Mouse (Mus musculus): ENCODE measurements around the gene Nckap5. TPM values are rescaled to one million over a fixed set of nuclear protein-coding genes. Genes with fewer than 3 reads are reported as not detected.

Nckap5 gene
- total RNA-seq, 1 experiment = 0.18 TPM

- Histone ChIP-seq H3K9me3 (ENCODE audit: control insufficient read depth, insufficient read depth, low read depth, low read length) (no peaks in the 10 kb centered on the region), H3K27ac (ENCODE audit: insufficient read depth, low read depth, low read length, poor library complexity, severe bottlenecking) (no peak overlapping the region), H3K9ac (ENCODE audit: insufficient read depth, low read depth, low read length, poor library complexity, severe bottlenecking) (no peak overlapping the region), H3K4me1 (ENCODE audit: control insufficient read depth in 2 of 2, insufficient read depth in 2 of 2, low read length in 2 of 2, poor library complexity in 1 of 2) (no peaks in the 10 kb centered on the region), H3K4me3 (ENCODE audit: insufficient read depth in 1 of 2, low read depth in 1 of 2, low read length in 2 of 2, poor library complexity in 1 of 2, severe bottlenecking in 1 of 2) (no peak overlapping the region), H3K36me3 (ENCODE audit: control insufficient read depth, insufficient read depth, low read length, poor library complexity, severe bottlenecking) (no peaks in the 10 kb centered on the region)
- in situ Hi-C loops (cut with MboI; ENCODE audit: low sequenced_read_pairs in 2 of 2, unreplicated experiment in 2 of 2) = loop anchor here in 1 of 2 experiments (25.0 kb wide), 1 partner anchor 796 kb away; no protein-coding TSS in a partner anchor
- no peak for DNase-seq (ENCODE audit: low read depth, low spot score)
- TF ChIP-seq MAFK (IDR thresholded peaks at IDR 0.05; ENCODE audit: insufficient read depth, low read depth, low read length) (no peak), ZC3H11A (IDR thresholded peaks at IDR 0.05; ENCODE audit: borderline replicate concordance, low read depth, low read length) (no peak), HCFC1 (IDR thresholded peaks at IDR 0.05; ENCODE audit: borderline replicate concordance, insufficient read depth, low read length) (no peak), ZNF384 (IDR thresholded peaks at IDR 0.05; ENCODE audit: low read depth, low read length) (no peak)
Observed at GRCm38 (mm10) chr1:126407886-126408285, 422.7 kb downstream of the Nckap5 start.

DNA sequence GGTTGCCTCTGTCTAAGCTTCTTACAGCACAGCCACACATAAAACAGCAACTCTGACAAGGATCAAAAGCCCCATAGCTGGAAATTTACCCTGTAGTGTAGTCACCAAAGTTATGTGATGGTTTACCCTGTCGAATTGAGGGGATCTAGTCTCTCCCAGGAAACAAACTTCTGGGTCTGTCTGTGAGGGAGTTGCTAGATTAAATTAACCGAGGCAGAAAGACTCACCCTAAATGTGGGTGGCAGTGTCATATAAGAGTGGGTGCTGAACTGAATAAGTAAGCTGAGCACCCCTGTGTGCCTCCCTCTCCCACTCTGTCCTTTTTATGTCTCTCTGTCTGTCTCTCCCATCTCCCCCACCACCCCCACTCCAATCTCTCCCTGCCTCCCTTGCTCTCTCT is 425.1 kb downstream of the Nckap5 start:
- in situ Hi-C loops (cut with MboI; ENCODE audit: low sequenced_read_pairs in 2 of 2, unreplicated experiment in 2 of 2) = loop anchor here in 1 of 2 experiments (25.0 kb wide), 1 partner anchor 793 kb away; no protein-coding TSS in a partner anchor
- Histone ChIP-seq H3K9me3 (ENCODE audit: control insufficient read depth, insufficient read depth, low read depth, low read length) (no peaks in the 10 kb centered on the region), H3K9ac (ENCODE audit: insufficient read depth, low read depth, low read length, poor library complexity, severe bottlenecking) (no peak overlapping the region), H3K4me3 (ENCODE audit: insufficient read depth in 1 of 2, low read depth in 1 of 2, low read length in 2 of 2, poor library complexity in 1 of 2, severe bottlenecking in 1 of 2) (no peak overlapping the region), H3K4me1 (ENCODE audit: control insufficient read depth in 2 of 2, insufficient read depth in 2 of 2, low read length in 2 of 2, poor library complexity in 1 of 2) (no peaks in the 10 kb centered on the region), H3K27ac (ENCODE audit: insufficient read depth, low read depth, low read length, poor library complexity, severe bottlenecking) (no peak overlapping the region), H3K36me3 (ENCODE audit: control insufficient read depth, insufficient read depth, low read length, poor library complexity, severe bottlenecking) (no peaks in the 10 kb centered on the region)
- no peak for DNase-seq (ENCODE audit: low read depth, low spot score)
- TF ChIP-seq HCFC1 (IDR thresholded peaks at IDR 0.05; ENCODE audit: borderline replicate concordance, insufficient read depth, low read length) (no peak), ZNF384 (IDR thresholded peaks at IDR 0.05; ENCODE audit: low read depth, low read length) (no peak), ZC3H11A (IDR thresholded peaks at IDR 0.05; ENCODE audit: borderline replicate concordance, low read depth, low read length) (no peak), MAFK (IDR thresholded peaks at IDR 0.05; ENCODE audit: insufficient read depth, low read depth, low read length) (no peak), CHD2 (IDR thresholded peaks at IDR 0.05; ENCODE audit: low read depth, low read length) (no peak)

- TF ChIP-seq ZC3H11A (IDR thresholded peaks at IDR 0.05; ENCODE audit: borderline replicate concordance, low read depth, low read length) = no peak
- TF ChIP-seq ZNF384 (IDR thresholded peaks at IDR 0.05; ENCODE audit: low read depth, low read length) = no peak
- no peak for TF ChIP-seq MAFK (IDR thresholded peaks at IDR 0.05; ENCODE audit: insufficient read depth, low read depth, low read length)
- no peak for TF ChIP-seq HCFC1 (IDR thresholded peaks at IDR 0.05; ENCODE audit: borderline replicate concordance, insufficient read depth, low read length)
- TF ChIP-seq CHD2 (IDR thresholded peaks at IDR 0.05; ENCODE audit: low read depth, low read length) = no peak
- Histone ChIP-seq H3K36me3 (ENCODE audit: control insufficient read depth, insufficient read depth, low read length, poor library complexity, severe bottlenecking) (no peaks in the 10 kb centered on the region), H3K4me1 (ENCODE audit: control insufficient read depth in 2 of 2, insufficient read depth in 2 of 2, low read length in 2 of 2, poor library complexity in 1 of 2) (no peaks in the 10 kb centered on the region), H3K27ac (ENCODE audit: insufficient read depth, low read depth, low read length, poor library complexity, severe bottlenecking) (no peak overlapping the region), H3K9me3 (ENCODE audit: control insufficient read depth, insufficient read depth, low read depth, low read length) (no peaks in the 10 kb centered on the region), H3K4me3 (ENCODE audit: insufficient read depth in 1 of 2, low read depth in 1 of 2, low read length in 2 of 2, poor library complexity in 1 of 2, severe bottlenecking in 1 of 2) (no peak overlapping the region), H3K9ac (ENCODE audit: insufficient read depth, low read depth, low read length, poor library complexity, severe bottlenecking) (no peak overlapping the region)
- no peak for DNase-seq (ENCODE audit: low read depth, low spot score)
- in situ Hi-C loops (cut with MboI; ENCODE audit: low sequenced_read_pairs in 2 of 2, unreplicated experiment in 2 of 2) = loop anchor here in 1 of 2 experiments (25.0 kb wide), 1 partner anchor 792 kb away; no protein-coding TSS in a partner anchor
Observed at GRCm38 (mm10) chr1:126403970-126404369, 426.6 kb downstream of the Nckap5 start.

GRCm38 (mm10) chr1:126391204-126391603 is 439.4 kb downstream of the Nckap5 start:
- Histone ChIP-seq H3K4me3 (ENCODE audit: insufficient read depth in 1 of 2, low read depth in 1 of 2, low read length in 2 of 2, poor library complexity in 1 of 2, severe bottlenecking in 1 of 2) (no peak overlapping the region), H3K4me1 (ENCODE audit: control insufficient read depth in 2 of 2, insufficient read depth in 2 of 2, low read length in 2 of 2, poor library complexity in 1 of 2) (no peaks in the 10 kb centered on the region), H3K9ac (ENCODE audit: insufficient read depth, low read depth, low read length, poor library complexity, severe bottlenecking) (no peak overlapping the region), H3K9me3 (ENCODE audit: control insufficient read depth, insufficient read depth, low read depth, low read length) (no peaks in the 10 kb centered on the region), H3K36me3 (ENCODE audit: control insufficient read depth, insufficient read depth, low read length, poor library complexity, severe bottlenecking) (no peaks in the 10 kb centered on the region), H3K27ac (ENCODE audit: insufficient read depth, low read depth, low read length, poor library complexity, severe bottlenecking) (no peak overlapping the region)
- TF ChIP-seq MAFK (IDR thresholded peaks at IDR 0.05; ENCODE audit: insufficient read depth, low read depth, low read length) = no peak
- no peak for TF ChIP-seq CHD2 (IDR thresholded peaks at IDR 0.05; ENCODE audit: low read depth, low read length)
- TF ChIP-seq ZNF384 (IDR thresholded peaks at IDR 0.05; ENCODE audit: low read depth, low read length) = no peak
- no peak for TF ChIP-seq HCFC1 (IDR thresholded peaks at IDR 0.05; ENCODE audit: borderline replicate concordance, insufficient read depth, low read length)
- TF ChIP-seq ZC3H11A (IDR thresholded peaks at IDR 0.05; ENCODE audit: borderline replicate concordance, low read depth, low read length) = no peak
- no peak for DNase-seq (ENCODE audit: low read depth, low spot score)
- in situ Hi-C loops (cut with MboI; ENCODE audit: low sequenced_read_pairs in 2 of 2, unreplicated experiment in 2 of 2) = no loop called here

Measured in ES-E14 (cell line).